Mouse (Mus musculus): Measurements from ENCODE around the gene Pop7. TPM values are rescaled to one million over a fixed set of nuclear protein-coding genes. Genes with fewer than 3 reads are reported as not detected.

Pop7 gene
- total RNA-seq, 4 experiments from 2014 or later, result 30.4 to 33.1 (median 32.4) TPM

DNA sequence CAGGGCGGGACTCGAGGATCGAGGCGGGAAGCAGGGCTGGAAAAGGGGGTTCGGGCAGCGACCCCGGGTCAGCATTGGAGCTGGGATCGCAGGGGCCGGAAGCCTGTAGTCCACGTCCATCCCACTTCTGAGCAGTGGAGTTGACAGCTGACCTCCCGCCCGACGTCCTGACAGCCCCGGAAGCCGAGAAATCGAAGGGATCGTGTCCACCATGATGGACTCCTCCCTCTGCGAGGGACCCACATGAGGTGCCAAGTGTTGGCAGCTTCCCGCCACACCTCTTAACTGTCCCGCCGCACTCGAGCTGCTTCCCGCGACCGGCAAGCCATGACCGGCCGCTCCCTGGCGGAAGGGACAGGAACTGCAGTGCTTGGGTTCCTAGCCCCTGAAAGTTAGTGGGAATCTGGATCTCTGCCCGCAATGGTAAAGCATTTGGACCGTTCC lies 371 bp upstream of the Pop7 start:
- DNase-seq (ENCODE audit: low spot score in 2 of 2), result peak in 1 of 2 experiments; percentile 67

GRCm38 (mm10) chr5:137500186-137500585 lies 2.1 kb downstream of the Pop7 start:
- DNase-seq (ENCODE audit: low spot score in 2 of 2), result no peak

DNA sequence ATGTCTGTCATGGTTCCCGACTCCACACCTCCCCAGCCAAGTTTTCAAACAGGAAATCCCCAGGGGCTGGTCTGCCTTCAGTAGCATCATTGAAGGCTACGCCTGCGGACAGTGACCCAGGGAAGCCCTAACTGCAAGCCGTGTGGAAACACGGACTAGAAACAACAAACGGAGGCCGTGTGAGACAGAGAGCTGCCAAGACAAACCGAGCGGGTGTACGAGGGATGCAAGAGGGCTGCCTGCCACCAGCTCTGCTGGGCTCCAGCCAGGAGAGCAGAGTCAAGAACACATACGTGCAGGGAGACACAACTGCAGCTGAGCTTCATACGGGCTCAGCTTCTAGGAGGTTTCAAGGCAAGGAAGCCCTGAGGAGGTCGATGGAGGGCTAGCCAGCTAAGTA lies 8.5 kb downstream of the Pop7 start:
- DNase-seq (ENCODE audit: low spot score in 2 of 2), result no peak

GRCm38 (mm10) chr5:137491559-137491958 lies 10.8 kb downstream of the Pop7 start:
- DNase-seq (ENCODE audit: low spot score in 2 of 2), result peak in 1 of 2 experiments; percentile 60

- DNase-seq (ENCODE audit: low spot score in 2 of 2), result no peak
Observed at GRCm38 (mm10) chr5:137487616-137488015, 14.7 kb downstream of the Pop7 start.

DNA sequence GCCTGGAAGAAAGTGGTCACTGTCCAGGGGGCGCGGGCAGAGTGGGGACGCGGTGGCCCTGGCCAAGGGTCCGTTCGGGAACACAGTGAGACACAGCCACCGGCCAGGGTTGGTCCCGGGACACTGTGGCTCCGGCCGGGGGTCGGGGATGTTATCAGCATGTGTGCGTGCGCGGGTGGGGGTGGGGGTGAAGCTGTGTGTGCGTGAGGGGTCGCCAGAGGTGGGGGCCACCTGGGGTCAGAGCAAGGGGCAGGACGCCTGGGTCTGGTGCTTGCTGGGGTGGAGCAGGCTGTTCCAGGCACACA lies 16.5 kb downstream of the Pop7 start:
- no peak for DNase-seq (ENCODE audit: low spot score in 2 of 2)

GRCm38 (mm10) chr5:137485071-137485850 lies 17.1 kb downstream of the Pop7 start:
- DNase-seq (ENCODE audit: low spot score in 2 of 2), result no peak

DNA sequence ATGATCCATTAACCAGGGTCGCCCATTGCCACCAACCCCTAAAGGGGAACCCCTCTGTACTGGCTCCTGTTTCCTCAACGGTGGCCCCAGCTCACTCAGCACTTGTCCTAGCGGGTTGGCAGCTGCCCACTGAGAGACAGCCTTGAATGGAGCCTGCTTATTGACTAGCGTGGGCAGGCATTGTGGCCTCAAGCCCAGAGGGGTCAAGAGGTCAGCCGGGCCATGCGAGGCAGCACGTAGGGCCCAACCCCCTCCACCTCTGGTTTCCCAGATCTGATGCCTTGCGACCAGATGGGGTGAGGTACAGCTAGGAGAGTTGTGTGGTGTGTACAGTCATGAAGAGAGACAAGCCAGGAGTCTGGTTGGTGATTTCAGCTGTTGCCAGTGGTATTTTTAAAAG lies 20.4 kb downstream of the Pop7 start:
- DNase-seq (ENCODE audit: low spot score in 2 of 2), result no peak

GRCm38 (mm10) chr5:137481138-137481537 lies 21.2 kb downstream of the Pop7 start:
- peak; percentile 60 to 87 for DNase-seq (ENCODE audit: low spot score in 2 of 2)

DNA sequence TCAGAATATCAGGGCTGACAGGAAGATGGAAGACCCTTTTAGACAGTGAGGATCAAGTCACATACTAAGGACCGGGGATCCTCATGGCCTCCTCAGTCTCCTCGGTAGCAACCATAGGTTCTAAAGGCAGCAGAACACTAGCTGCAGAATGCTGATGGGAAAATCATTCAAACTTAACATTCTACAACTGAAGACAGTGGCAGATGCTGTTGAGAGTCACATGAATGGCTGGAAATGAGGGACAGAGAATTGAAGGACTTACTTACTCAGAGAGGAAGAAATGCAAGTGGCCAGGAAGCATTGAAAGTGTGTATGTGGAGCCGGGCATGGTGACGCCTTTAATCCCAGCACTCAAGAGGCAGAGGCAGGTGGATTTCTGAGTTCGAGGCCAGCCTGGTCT lies 25.4 kb downstream of the Pop7 start, which contains the start of gene Zan:
TSS of gene Zan (minus strand) at position 101 of the 400 bp plus-strand sequence.
- DNase-seq (ENCODE audit: low spot score in 2 of 2), result no peak

GRCm38 (mm10) chr5:137474351-137474750 lies 28.0 kb downstream of the Pop7 start:
- no peak for DNase-seq (ENCODE audit: low spot score in 2 of 2)

- no peak for DNase-seq (ENCODE audit: low spot score in 2 of 2)
Observed at GRCm38 (mm10) chr5:137472252-137472904, 29.9 kb downstream of the Pop7 start.

- DNase-seq (ENCODE audit: low spot score in 2 of 2), result no peak
Observed at GRCm38 (mm10) chr5:137466946-137467345, 35.4 kb downstream of the Pop7 start.

GRCm38 (mm10) chr5:137465049-137465448 lies 37.3 kb downstream of the Pop7 start:
- DNase-seq (ENCODE audit: low spot score in 2 of 2), result peak in 1 of 2 experiments; percentile 10

- DNase-seq (ENCODE audit: low spot score in 2 of 2), result no peak
Observed at GRCm38 (mm10) chr5:137455866-137456591, 46.3 kb downstream of the Pop7 start.

DNA sequence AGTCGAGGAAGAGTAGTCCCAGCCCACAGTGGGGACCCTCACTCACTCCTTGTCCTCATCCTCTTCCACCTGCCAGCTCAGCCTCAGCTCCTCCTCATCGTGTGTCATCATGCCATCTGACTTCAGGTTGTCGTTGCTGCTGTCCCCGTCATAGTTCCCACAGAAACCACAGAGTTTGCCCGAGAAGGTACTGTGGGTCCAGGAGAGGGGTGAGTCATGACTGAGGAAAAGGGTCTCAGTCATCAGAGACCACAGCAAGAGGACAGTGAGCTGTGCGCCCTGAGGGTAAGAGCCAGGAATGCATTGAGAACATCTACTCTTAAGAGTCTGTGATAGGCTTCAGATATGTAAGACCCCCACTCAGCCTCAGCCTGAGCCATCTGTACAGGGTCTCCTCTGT lies 47.1 kb downstream of the Pop7 start:
- no peak for DNase-seq (ENCODE audit: low spot score in 2 of 2)

Small RNA genes within 50 kb of the gene (microRNA-seq; reads per million reads assigned to microRNA genes)
- gene Mir6418, result 0.64 to 3.3 reads per million in 2 experiments

Other genes with a start within 250 kb of the Pop7 start
- gene Ache, start 215.0 kb downstream of the Pop7 start, total RNA-seq (2022), result 10 to 100 TPM; 61.0 to 73.5 (median 63.6) TPM
- gene Ufsp1, start 207.9 kb downstream of the Pop7 start, total RNA-seq (2022), result 10 to 100 TPM in 3 of 4 experiments, 1 to 10 TPM in 1; 7.4 to 14.7 (median 12.7) TPM
- 100 to 1,000 TPM; 220 to 278 (median 242) TPM for gene Srrt, start 194.8 kb downstream of the Pop7 start, total RNA-seq (2022)
- gene Trip6, start 188.1 kb downstream of the Pop7 start, total RNA-seq (2022), result 1 to 10 TPM; 6.1 to 8.0 (median 6.7) TPM
- gene Slc12a9, start 168.9 kb downstream of the Pop7 start, total RNA-seq (2022), result 10 to 100 TPM; 25.6 to 37.8 (median 32.0) TPM
- gene Ephb4, start 152.4 kb downstream of the Pop7 start, total RNA-seq (2022), result 1 to 10 TPM; 5.6 to 7.2 (median 5.9) TPM
- gene Zan, start 25.5 kb downstream of the Pop7 start, total RNA-seq (2022), result under 1 TPM; 0.16 to 0.22 (median 0.17) TPM
- 10 to 100 TPM; 60.2 to 75.9 (median 65.5) TPM for gene Gigyf1, start 16.0 kb upstream of the Pop7 start, total RNA-seq (2022)
- not detected for gene Epo, start 30.7 kb upstream of the Pop7 start, total RNA-seq (2022)
- gene Gnb2, start 31.0 kb upstream of the Pop7 start, total RNA-seq (2022), result 100 to 1,000 TPM; 572 to 587 (median 576) TPM
- 100 to 1,000 TPM; 116 to 137 (median 125) TPM for gene Actl6b, start 51.0 kb upstream of the Pop7 start, total RNA-seq (2022)
- gene Tfr2, start 67.3 kb upstream of the Pop7 start, total RNA-seq (2022), result 10 to 100 TPM; 12.5 to 21.7 (median 15.9) TPM
- 10 to 100 TPM; 19.2 to 28.5 (median 26.2) TPM for gene Mospd3, start 98.5 kb upstream of the Pop7 start, total RNA-seq (2022)
- gene Pcolce, start 111.3 kb upstream of the Pop7 start, total RNA-seq (2022), result 1 to 10 TPM; 7.2 to 9.6 (median 8.9) TPM
- under 1 TPM; 0.22 to 0.69 (median 0.34) TPM for gene Fbxo24, start 126.5 kb upstream of the Pop7 start, total RNA-seq (2022)
- 10 to 100 TPM; 18.8 to 26.8 (median 22.5) TPM for gene Lrch4, start 126.6 kb upstream of the Pop7 start, total RNA-seq (2022)
- 10 to 100 TPM; 14.7 to 24.8 (median 19.2) TPM for gene Gm20605, start 126.7 kb upstream of the Pop7 start, total RNA-seq (2022)
- gene Sap25, start 138.8 kb upstream of the Pop7 start, total RNA-seq (2022), result 10 to 100 TPM in 3 of 4 experiments, 1 to 10 TPM in 1; 8.0 to 14.2 (median 10.6) TPM
- gene Irs3, start 143.2 kb upstream of the Pop7 start, total RNA-seq (2022), result under 1 TPM; 0.12 to 0.49 (median 0.28) TPM
- gene Agfg2, start 182.2 kb upstream of the Pop7 start, total RNA-seq (2022), result 10 to 100 TPM; 66.1 to 66.6 (median 66.5) TPM
- 10 to 100 TPM; 64.7 to 77.5 (median 68.4) TPM for gene Nyap1, start 239.1 kb upstream of the Pop7 start, total RNA-seq (2022)
- 100 to 1,000 TPM; 146 to 236 (median 178) TPM for gene Tsc22d4, start 243.2 kb upstream of the Pop7 start, total RNA-seq (2022)